Mouse (Mus musculus): ENCODE results near the gene Fignl2. TPM values are rescaled to one million over a fixed set of nuclear protein-coding genes. Genes with fewer than 3 reads are reported as not detected.

Fignl2 gene
- polyA plus RNA-seq, 1 experiment from 2014 or later = 0.26 TPM

GRCm38 (mm10) chr15:101076071-101077000 lies 2.0 kb downstream of the Fignl2 start:
- Histone ChIP-seq H3K4me1 (ENCODE audit: control insufficient read depth, insufficient read depth, low read length) (peaks cover 33% of the 10 kb centered on the region), H3K4me2 (ENCODE audit: low read depth, low read length) (peak overlapping the region; percentile 92), H3K4me3 (ENCODE audit: low read depth, low read length) (peak overlapping the region; percentile 86), H3K27ac (replicated peaks; ENCODE audit: low read depth, low read length) (no peak overlapping the region), H3K9ac (ENCODE audit: low read depth, low read length) (peak overlapping the region; percentile 91), H3K36me3 (ENCODE audit: control insufficient read depth, insufficient read depth, low read length) (no peaks in the 10 kb centered on the region), H3K9me3 (ENCODE audit: control insufficient read depth, low read length) (no peaks in the 10 kb centered on the region), H3K27me3 (replicated peaks; ENCODE audit: control insufficient read depth, insufficient read depth, low read length) (no peaks in the 10 kb centered on the region)
- DNase-seq (ENCODE audit: low spot score) (no peak), ATAC-seq (ENCODE audit: low read depth) (no peak)
- 8% methylated on average over 22 of the region's 26 CpGs for WGBS

DNA sequence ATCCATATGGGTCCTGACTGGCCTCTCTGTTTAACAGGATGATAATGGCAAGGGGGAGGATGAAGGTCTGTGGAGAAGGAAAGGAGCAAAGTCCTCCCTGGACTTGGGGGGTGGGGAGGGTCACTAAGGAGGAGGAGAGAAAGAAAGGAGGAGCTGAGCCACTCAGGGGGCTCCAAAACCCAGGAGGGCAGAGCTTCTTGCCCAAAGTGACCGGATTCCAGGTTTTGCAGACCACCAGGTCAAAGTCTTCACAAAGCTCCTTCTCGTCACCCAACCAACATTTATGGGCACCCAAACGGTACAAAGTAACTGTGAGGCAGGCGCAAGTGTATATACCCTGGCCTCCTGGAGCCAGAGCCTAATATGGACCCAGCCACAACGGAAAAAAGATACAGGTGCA lies 2.7 kb downstream of the Fignl2 start:
- WGBS = 43% methylated on average over 5 of the region's 5 CpGs
- H3K9me3 ChIP-seq (ENCODE audit: control insufficient read depth, low read length) = no peaks in the 10 kb centered on the region
- H3K27me3 ChIP-seq (replicated peaks; ENCODE audit: control insufficient read depth, insufficient read depth, low read length) = no peaks in the 10 kb centered on the region
- H3K4me1 ChIP-seq (ENCODE audit: control insufficient read depth, insufficient read depth, low read length) = peaks cover 33% of the 10 kb centered on the region
- DNase-seq (ENCODE audit: low spot score) (no peak), ATAC-seq (ENCODE audit: low read depth) (no peak)
- no peaks in the 10 kb centered on the region for H3K36me3 ChIP-seq (ENCODE audit: control insufficient read depth, insufficient read depth, low read length)
- peak overlapping the region; percentile 92; the same call in 1 of the 2 replicates for H3K4me2 ChIP-seq (ENCODE audit: low read depth, low read length)
- H3K4me3 ChIP-seq (ENCODE audit: low read depth, low read length) = no peak overlapping the region
- H3K9ac ChIP-seq (ENCODE audit: low read depth, low read length) = no peak overlapping the region
- H3K27ac ChIP-seq (replicated peaks; ENCODE audit: low read depth, low read length) = no peak overlapping the region

- no peaks in the 10 kb centered on the region for H3K27me3 ChIP-seq (replicated peaks; ENCODE audit: control insufficient read depth, insufficient read depth, low read length)
- peaks cover 37% of the 10 kb centered on the region for H3K4me1 ChIP-seq (ENCODE audit: control insufficient read depth, insufficient read depth, low read length)
- H3K9ac ChIP-seq (ENCODE audit: low read depth, low read length) = no peak overlapping the region
- DNase-seq (ENCODE audit: low spot score) = no peak
- no peak for ATAC-seq (ENCODE audit: low read depth)
- no peaks in the 10 kb centered on the region for H3K9me3 ChIP-seq (ENCODE audit: control insufficient read depth, low read length)
- 62% methylated on average over 4 of the region's 4 CpGs for WGBS
- H3K4me2 ChIP-seq (ENCODE audit: low read depth, low read length) = no peak overlapping the region
- H3K4me3 ChIP-seq (ENCODE audit: low read depth, low read length) = no peak overlapping the region
- H3K36me3 ChIP-seq (ENCODE audit: control insufficient read depth, insufficient read depth, low read length) = no peaks in the 10 kb centered on the region
- no peak overlapping the region for H3K27ac ChIP-seq (replicated peaks; ENCODE audit: low read depth, low read length)
Measured at GRCm38 (mm10) chr15:101075150-101075549, 3.2 kb downstream of the Fignl2 start.

DNA sequence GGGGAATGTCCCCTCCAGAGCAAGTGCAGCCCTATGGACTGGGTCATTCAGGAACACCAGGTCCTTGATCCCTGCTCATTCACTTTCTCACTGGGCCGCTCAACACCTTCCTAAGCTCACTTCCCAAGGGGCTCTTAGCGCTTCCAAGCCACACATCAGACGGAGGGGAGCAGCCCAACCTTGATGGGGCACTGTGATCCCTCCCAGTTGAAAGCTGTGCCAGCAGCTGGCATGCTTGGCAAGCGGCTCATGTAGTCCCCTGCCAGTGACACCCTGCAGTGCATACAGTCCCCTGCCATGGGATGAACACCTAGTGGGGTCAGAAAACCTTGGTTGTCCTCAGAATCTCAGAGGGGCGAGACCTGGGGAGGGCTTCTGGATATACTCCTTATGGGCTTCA lies 4.3 kb downstream of the Fignl2 start:
- H3K9me3 ChIP-seq (ENCODE audit: control insufficient read depth, low read length) = no peaks in the 10 kb centered on the region
- H3K4me1 ChIP-seq (ENCODE audit: control insufficient read depth, insufficient read depth, low read length) = peaks cover 42% of the 10 kb centered on the region
- no peaks in the 10 kb centered on the region for H3K27me3 ChIP-seq (replicated peaks; ENCODE audit: control insufficient read depth, insufficient read depth, low read length)
- DNase-seq (ENCODE audit: low spot score) (no peak), ATAC-seq (ENCODE audit: low read depth) (no peak)
- H3K27ac ChIP-seq (replicated peaks; ENCODE audit: low read depth, low read length) = no peak overlapping the region
- H3K4me3 ChIP-seq (ENCODE audit: low read depth, low read length) = no peak overlapping the region
- no peak overlapping the region for H3K9ac ChIP-seq (ENCODE audit: low read depth, low read length)
- no peaks in the 10 kb centered on the region for H3K36me3 ChIP-seq (ENCODE audit: control insufficient read depth, insufficient read depth, low read length)
- 83% methylated on average over 5 of the region's 5 CpGs for WGBS
- H3K4me2 ChIP-seq (ENCODE audit: low read depth, low read length) = no peak overlapping the region

DNA sequence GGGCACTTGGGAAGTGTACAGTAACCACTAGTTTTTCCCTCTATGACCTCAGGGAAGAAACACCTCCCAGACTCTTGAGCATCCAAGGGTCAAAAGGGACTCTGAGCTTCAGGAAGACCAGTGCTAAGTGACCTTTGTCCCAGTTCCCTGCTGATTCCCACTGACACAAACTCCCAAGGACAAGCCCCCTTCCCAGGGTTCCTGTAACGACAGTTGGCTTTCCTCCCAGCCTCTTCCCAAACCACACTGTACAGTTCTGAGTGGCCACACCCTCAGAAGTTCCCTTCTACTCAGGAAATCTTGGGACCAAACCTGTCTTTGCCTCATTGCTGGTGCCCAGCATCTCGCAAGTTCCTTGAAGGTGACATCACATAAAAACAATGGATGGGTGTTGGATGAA lies 5.6 kb downstream of the Fignl2 start:
- H3K4me3 ChIP-seq (ENCODE audit: low read depth, low read length) = no peak overlapping the region
- H3K9me3 ChIP-seq (ENCODE audit: control insufficient read depth, low read length) = no peaks in the 10 kb centered on the region
- no peak for ATAC-seq (ENCODE audit: low read depth)
- H3K4me2 ChIP-seq (ENCODE audit: low read depth, low read length) = no peak overlapping the region
- no peaks in the 10 kb centered on the region for H3K36me3 ChIP-seq (ENCODE audit: control insufficient read depth, insufficient read depth, low read length)
- no peak overlapping the region for H3K27ac ChIP-seq (replicated peaks; ENCODE audit: low read depth, low read length)
- H3K9ac ChIP-seq (ENCODE audit: low read depth, low read length) = no peak overlapping the region
- peaks cover 39% of the 10 kb centered on the region for H3K4me1 ChIP-seq (ENCODE audit: control insufficient read depth, insufficient read depth, low read length)
- H3K27me3 ChIP-seq (replicated peaks; ENCODE audit: control insufficient read depth, insufficient read depth, low read length) = no peaks in the 10 kb centered on the region
- DNase-seq (ENCODE audit: low spot score) = no peak
- WGBS = 40% methylated on average over 2 of the region's 2 CpGs

DNA sequence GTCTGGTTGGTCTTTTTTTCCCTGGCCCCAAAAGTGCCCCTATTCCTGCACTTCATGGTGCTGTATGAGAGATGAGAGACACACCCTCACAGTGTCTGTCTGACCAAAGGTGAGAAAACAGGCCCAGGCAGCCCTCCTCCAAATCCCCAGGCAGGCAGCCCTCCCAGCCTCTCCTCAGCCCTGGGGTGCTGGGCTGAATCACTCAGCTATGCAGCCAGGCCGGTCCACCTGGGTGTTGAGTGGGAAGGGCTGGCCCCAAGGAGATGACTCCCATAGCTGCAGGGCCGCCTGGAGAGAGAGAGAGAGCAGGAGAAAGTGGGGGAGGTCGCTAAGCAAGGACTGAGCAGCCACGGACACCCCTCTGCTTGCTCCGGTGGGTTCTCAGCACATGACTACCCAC lies 7.6 kb downstream of the Fignl2 start:
- Histone ChIP-seq H3K4me3 (ENCODE audit: low read depth, low read length) (no peak overlapping the region), H3K27me3 (replicated peaks; ENCODE audit: control insufficient read depth, insufficient read depth, low read length) (no peaks in the 10 kb centered on the region), H3K9ac (ENCODE audit: low read depth, low read length) (peak overlapping the region; percentile 40; the same call in 1 of the 2 replicates), H3K4me2 (ENCODE audit: low read depth, low read length) (peak overlapping the region; percentile 0; the same call in 1 of the 2 replicates), H3K9me3 (ENCODE audit: control insufficient read depth, low read length) (no peaks in the 10 kb centered on the region), H3K36me3 (ENCODE audit: control insufficient read depth, insufficient read depth, low read length) (no peaks in the 10 kb centered on the region), H3K27ac (replicated peaks; ENCODE audit: low read depth, low read length) (peak overlapping the region; percentile 79), H3K4me1 (ENCODE audit: control insufficient read depth, insufficient read depth, low read length) (peaks cover 34% of the 10 kb centered on the region)
- peak; percentile 75 for DNase-seq (ENCODE audit: low spot score)
- peak; percentile 44 for ATAC-seq (ENCODE audit: low read depth)
- WGBS = 34% methylated on average over 5 of the region's 5 CpGs

GRCm38 (mm10) chr15:101069641-101070190 lies 8.7 kb downstream of the Fignl2 start:
- H3K4me3 ChIP-seq (ENCODE audit: low read depth, low read length) = no peak overlapping the region
- H3K9me3 ChIP-seq (ENCODE audit: control insufficient read depth, low read length) = no peaks in the 10 kb centered on the region
- peak overlapping the region; percentile 79 for H3K27ac ChIP-seq (replicated peaks; ENCODE audit: low read depth, low read length)
- 40% methylated on average over 9 of the region's 9 CpGs for WGBS
- DNase-seq (ENCODE audit: low spot score) = no peak
- no peaks in the 10 kb centered on the region for H3K27me3 ChIP-seq (replicated peaks; ENCODE audit: control insufficient read depth, insufficient read depth, low read length)
- peak overlapping the region; percentile 40; the same call in 1 of the 2 replicates for H3K9ac ChIP-seq (ENCODE audit: low read depth, low read length)
- peaks cover 30% of the 10 kb centered on the region for H3K4me1 ChIP-seq (ENCODE audit: control insufficient read depth, insufficient read depth, low read length)
- no peak for ATAC-seq (ENCODE audit: low read depth)
- 0 out of 2 replicates have a peak overlapping the region, but pooled peaks have one; percentile 0 for H3K4me2 ChIP-seq (ENCODE audit: low read depth, low read length)
- H3K36me3 ChIP-seq (ENCODE audit: control insufficient read depth, insufficient read depth, low read length) = no peaks in the 10 kb centered on the region

DNA sequence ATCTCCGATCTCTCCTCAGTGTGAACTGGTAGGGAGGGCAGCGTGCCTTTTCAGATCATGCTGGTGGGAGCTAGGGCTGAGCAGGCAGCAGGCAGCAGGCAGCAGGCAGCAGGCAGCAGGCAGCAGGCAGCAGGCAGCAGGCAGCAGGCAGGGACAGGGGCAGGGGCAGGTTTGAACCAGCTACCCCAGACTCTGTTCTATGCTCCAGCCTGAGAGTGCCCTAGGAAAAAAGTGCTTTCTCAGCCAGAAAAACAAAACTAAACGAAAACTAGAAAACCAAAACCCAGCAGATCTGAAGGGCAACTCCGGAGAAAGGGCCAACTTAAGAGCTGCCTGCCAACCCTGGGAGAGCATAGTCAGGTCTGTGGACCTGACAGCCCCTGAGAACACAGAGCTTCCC lies 9.7 kb downstream of the Fignl2 start:
- ATAC-seq (ENCODE audit: low read depth) (no peak), DNase-seq (ENCODE audit: low spot score) (no peak)
- Histone ChIP-seq H3K9me3 (ENCODE audit: control insufficient read depth, low read length) (no peaks in the 10 kb centered on the region), H3K27ac (replicated peaks; ENCODE audit: low read depth, low read length) (no peak overlapping the region), H3K4me2 (ENCODE audit: low read depth, low read length) (no peak overlapping the region), H3K27me3 (replicated peaks; ENCODE audit: control insufficient read depth, insufficient read depth, low read length) (no peaks in the 10 kb centered on the region), H3K36me3 (ENCODE audit: control insufficient read depth, insufficient read depth, low read length) (no peaks in the 10 kb centered on the region), H3K9ac (ENCODE audit: low read depth, low read length) (no peak overlapping the region), H3K4me1 (ENCODE audit: control insufficient read depth, insufficient read depth, low read length) (peaks cover 30% of the 10 kb centered on the region), H3K4me3 (ENCODE audit: low read depth, low read length) (no peak overlapping the region)
- WGBS = 57% methylated on average over 4 of the region's 4 CpGs
